Mouse (Mus musculus): ENCODE measurements around the gene Wdr1. TPM values are rescaled to one million over a fixed set of nuclear protein-coding genes. Genes with fewer than 3 reads are reported as not detected.

Wdr1 gene
- polyA plus RNA-seq, 1 experiment from 2014 or later: 256 TPM

DNA sequence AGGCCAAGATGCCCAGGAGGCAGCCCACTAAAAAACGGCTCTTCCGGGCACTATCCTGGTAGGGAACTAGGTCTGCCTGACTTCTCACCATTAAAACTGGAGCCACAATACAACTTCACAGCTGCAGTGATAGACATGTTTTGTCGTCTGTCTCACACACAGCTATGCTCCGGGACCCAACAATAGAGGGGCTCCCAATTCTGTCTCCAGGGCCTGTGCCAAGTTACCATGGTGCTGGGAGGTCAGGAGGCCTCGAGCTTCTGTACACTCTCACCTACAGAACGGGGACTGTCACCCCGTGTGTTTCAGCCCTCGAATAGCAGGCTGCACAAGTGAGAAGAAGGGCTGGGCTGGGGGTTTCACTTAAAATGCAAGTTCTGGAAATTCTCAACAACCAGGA, 24.5 kb downstream of the Wdr1 start:
- 83% methylated on average over 8 of the region's 8 CpGs for WGBS
- H3K4me3 ChIP-seq (ENCODE audit: low read length): no peak overlapping the region

DNA sequence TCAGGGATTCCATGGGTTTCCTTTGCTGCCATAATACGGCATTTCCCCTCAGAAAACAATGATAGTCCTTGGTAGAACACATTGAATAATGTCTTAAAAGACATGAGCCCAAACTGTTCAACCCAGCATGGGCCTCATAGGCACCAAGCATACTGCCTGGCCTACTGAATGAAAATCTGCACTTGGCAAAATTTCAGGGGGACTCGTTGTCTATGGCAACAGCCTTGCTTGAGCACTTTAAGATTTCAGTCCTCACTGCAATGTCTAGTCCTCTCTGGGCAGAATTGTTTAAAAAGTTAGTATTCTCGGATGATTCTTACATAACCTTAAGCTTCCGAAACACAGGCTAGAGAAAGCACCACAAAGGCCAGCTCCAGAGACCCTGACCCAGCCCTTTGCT, 25.2 kb downstream of the Wdr1 start:
- no peak overlapping the region for H3K9ac ChIP-seq (ENCODE audit: low read length)
- peaks cover 98% of the 10 kb centered on the region for H3K36me3 ChIP-seq (ENCODE audit: control insufficient read depth, insufficient read depth)
- no peak overlapping the region for H3K4me2 ChIP-seq (ENCODE audit: low read depth, low read length)
- no peaks in the 10 kb centered on the region for H3K9me3 ChIP-seq (replicated peaks; ENCODE audit: control insufficient read depth, low read length)
- 82% methylated on average over 4 of the region's 4 CpGs for WGBS
- ATAC-seq (replicated peaks; ENCODE audit: extremely low read depth, insufficient read depth, low FRiP score): no peak
- H3K4me3 ChIP-seq (ENCODE audit: low read length): no peak overlapping the region
- no peak overlapping the region for H3K27ac ChIP-seq (ENCODE audit: low read length)
- H3K27me3 ChIP-seq (ENCODE audit: control insufficient read depth, insufficient read depth, low read length): no peaks in the 10 kb centered on the region
- peaks cover 10% of the 10 kb centered on the region for H3K4me1 ChIP-seq (ENCODE audit: control insufficient read depth, insufficient read depth, low read length)

More for the DNA sequence above, 24.5 kb downstream of the Wdr1 start:
- no peak for ATAC-seq (replicated peaks; ENCODE audit: extremely low read depth, insufficient read depth, low FRiP score)
- Histone ChIP-seq H3K4me1 (ENCODE audit: control insufficient read depth, insufficient read depth, low read length) (peaks cover 11% of the 10 kb centered on the region), H3K4me2 (ENCODE audit: low read depth, low read length) (no peak overlapping the region), H3K9ac (ENCODE audit: low read length) (no peak overlapping the region), H3K9me3 (replicated peaks; ENCODE audit: control insufficient read depth, low read length) (no peaks in the 10 kb centered on the region), H3K36me3 (ENCODE audit: control insufficient read depth, insufficient read depth) (peaks cover 97% of the 10 kb centered on the region), H3K27me3 (ENCODE audit: control insufficient read depth, insufficient read depth, low read length) (no peaks in the 10 kb centered on the region), H3K27ac (ENCODE audit: low read length) (no peak overlapping the region)

DNA sequence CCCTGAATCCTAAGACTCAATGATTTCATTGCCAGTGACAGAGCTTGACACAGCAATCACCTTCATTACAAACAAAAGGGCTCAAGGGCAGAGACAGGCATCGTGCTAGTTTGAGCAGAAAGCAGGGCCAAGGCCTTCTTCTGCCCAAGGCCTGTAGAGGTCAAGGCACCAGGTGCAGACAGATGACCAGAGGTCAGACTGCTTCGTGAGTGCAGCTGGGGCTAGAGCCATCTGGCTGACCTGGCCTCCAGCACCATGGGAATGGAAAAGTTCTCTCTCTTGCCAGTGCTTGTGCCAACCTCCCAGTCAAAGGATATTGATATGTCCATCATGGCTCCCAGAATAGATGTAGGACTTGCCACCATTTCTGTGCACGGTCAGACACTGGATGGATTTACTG, 26.2 kb downstream of the Wdr1 start:
- Histone ChIP-seq H3K9me3 (replicated peaks; ENCODE audit: control insufficient read depth, low read length) (no peaks in the 10 kb centered on the region), H3K27me3 (ENCODE audit: control insufficient read depth, insufficient read depth, low read length) (no peaks in the 10 kb centered on the region), H3K27ac (ENCODE audit: low read length) (no peak overlapping the region), H3K36me3 (ENCODE audit: control insufficient read depth, insufficient read depth) (peaks cover 99% of the 10 kb centered on the region), H3K4me1 (ENCODE audit: control insufficient read depth, insufficient read depth, low read length) (peaks cover 5% of the 10 kb centered on the region), H3K9ac (ENCODE audit: low read length) (no peak overlapping the region), H3K4me2 (ENCODE audit: low read depth, low read length) (no peak overlapping the region), H3K4me3 (ENCODE audit: low read length) (no peak overlapping the region)
- ATAC-seq (replicated peaks; ENCODE audit: extremely low read depth, insufficient read depth, low FRiP score): no peak
- 84% methylated on average over 3 of the region's 3 CpGs for WGBS

DNA sequence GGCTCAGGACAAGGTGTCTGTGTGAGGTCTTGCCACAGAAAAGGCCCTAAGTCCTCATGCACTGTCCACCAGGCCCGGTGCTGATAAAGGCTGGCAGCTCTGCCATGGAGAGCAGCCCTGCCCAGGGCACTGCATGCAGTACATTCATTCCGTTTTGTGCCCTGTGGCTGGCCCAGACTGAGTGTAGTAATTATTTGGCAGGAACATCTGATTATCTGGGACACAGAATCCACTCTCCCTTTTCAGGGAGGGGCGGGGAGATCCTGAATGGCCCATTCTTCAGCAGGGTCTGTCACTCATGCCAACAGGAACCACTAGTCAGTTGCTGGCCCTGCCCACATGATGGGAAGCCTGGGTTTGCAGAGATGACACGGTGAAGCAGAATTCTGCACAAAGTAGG, 30.9 kb downstream of the Wdr1 start:
- Histone ChIP-seq H3K9ac (ENCODE audit: low read length) (no peak overlapping the region), H3K36me3 (ENCODE audit: control insufficient read depth, insufficient read depth) (peaks cover 99% of the 10 kb centered on the region), H3K27ac (ENCODE audit: low read length) (no peak overlapping the region), H3K4me3 (ENCODE audit: low read length) (no peak overlapping the region), H3K4me2 (ENCODE audit: low read depth, low read length) (no peak overlapping the region), H3K4me1 (ENCODE audit: control insufficient read depth, insufficient read depth, low read length) (no peaks in the 10 kb centered on the region; the same call in 1 of the 2 replicates), H3K27me3 (ENCODE audit: control insufficient read depth, insufficient read depth, low read length) (no peaks in the 10 kb centered on the region), H3K9me3 (replicated peaks; ENCODE audit: control insufficient read depth, low read length) (no peaks in the 10 kb centered on the region)
- 0 out of 2 replicates have a peak, but pooled peaks have one; percentile 5 for ATAC-seq (replicated peaks; ENCODE audit: extremely low read depth, insufficient read depth, low FRiP score)
- WGBS: 74% methylated on average over 4 of the region's 4 CpGs

DNA sequence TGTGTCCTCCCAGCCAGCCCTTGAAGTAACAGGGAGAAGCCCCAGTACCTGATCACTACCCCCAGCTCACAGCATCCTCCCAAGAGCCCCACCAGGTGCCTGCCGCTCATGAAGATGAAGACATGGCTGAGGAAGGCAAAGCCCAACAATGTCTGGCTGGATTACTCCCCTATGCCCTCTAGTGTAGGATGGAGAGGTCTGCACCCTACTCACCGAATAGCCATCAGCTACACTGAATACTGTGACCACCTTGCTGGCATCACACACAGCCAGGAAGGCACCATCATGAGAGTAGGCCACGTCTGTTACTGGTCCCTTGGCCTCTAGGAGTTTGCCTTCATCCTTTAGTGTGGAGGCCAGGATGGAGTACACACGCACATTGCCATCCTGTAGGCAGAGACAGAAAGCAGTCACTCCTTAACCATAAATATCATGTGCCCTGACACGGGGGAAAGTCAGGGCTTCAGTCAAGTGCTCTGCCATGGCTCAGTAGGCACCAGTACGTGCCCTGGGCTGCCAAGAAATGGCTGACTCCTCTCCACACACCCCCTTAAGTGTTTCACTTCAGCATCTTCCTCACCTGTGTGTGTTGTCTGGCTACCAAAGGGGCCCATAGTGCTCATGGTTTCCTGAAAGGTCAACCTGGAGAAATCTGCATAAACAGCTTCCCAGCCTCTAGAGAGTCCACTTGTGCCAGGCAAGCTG, 33.1 kb downstream of the Wdr1 start:
- Histone ChIP-seq H3K4me2 (ENCODE audit: low read depth, low read length) (no peak overlapping the region), H3K27ac (ENCODE audit: low read length) (no peak overlapping the region), H3K9ac (ENCODE audit: low read length) (no peak overlapping the region), H3K27me3 (ENCODE audit: control insufficient read depth, insufficient read depth, low read length) (no peaks in the 10 kb centered on the region), H3K9me3 (replicated peaks; ENCODE audit: control insufficient read depth, low read length) (no peaks in the 10 kb centered on the region), H3K36me3 (ENCODE audit: control insufficient read depth, insufficient read depth) (peaks cover 96% of the 10 kb centered on the region), H3K4me1 (ENCODE audit: control insufficient read depth, insufficient read depth, low read length) (no peaks in the 10 kb centered on the region; the same call in 1 of the 2 replicates), H3K4me3 (ENCODE audit: low read length) (no peak overlapping the region)
- no peak for ATAC-seq (replicated peaks; ENCODE audit: extremely low read depth, insufficient read depth, low FRiP score)
- WGBS: 76% methylated on average over 6 of the region's 6 CpGs

DNA sequence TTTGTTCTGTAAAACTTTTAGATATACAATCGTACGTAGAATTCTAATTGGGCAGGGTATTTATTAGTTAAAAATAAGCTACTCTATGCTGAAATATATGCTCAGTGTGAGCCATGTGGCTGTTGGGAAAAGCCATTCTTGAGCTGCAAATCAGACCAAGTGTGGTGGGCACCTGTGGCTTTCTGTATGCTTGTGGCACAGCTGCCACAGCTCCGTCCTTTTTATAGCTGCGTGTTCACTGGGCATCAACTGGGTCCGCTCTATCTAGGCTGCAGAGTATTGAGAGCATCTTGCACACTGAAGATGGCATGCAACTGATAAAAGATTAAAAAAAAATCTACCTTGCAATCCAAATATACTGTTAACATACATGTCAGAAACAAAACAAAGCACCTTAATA, 40.0 kb downstream of the Wdr1 start:
- no peaks in the 10 kb centered on the region for H3K27me3 ChIP-seq (ENCODE audit: control insufficient read depth, insufficient read depth, low read length)
- peaks cover 28% of the 10 kb centered on the region for H3K36me3 ChIP-seq (ENCODE audit: control insufficient read depth, insufficient read depth)
- H3K9me3 ChIP-seq (replicated peaks; ENCODE audit: control insufficient read depth, low read length): no peaks in the 10 kb centered on the region
- H3K9ac ChIP-seq (ENCODE audit: low read length): no peak overlapping the region
- no peaks in the 10 kb centered on the region; the same call in 1 of the 2 replicates for H3K4me1 ChIP-seq (ENCODE audit: control insufficient read depth, insufficient read depth, low read length)
- WGBS: 94% methylated on average over 5 of the region's 5 CpGs
- no peak overlapping the region for H3K27ac ChIP-seq (ENCODE audit: low read length)
- no peak for ATAC-seq (replicated peaks; ENCODE audit: extremely low read depth, insufficient read depth, low FRiP score)
- no peak overlapping the region for H3K4me3 ChIP-seq (ENCODE audit: low read length)
- no peak overlapping the region for H3K4me2 ChIP-seq (ENCODE audit: low read depth, low read length)

DNA sequence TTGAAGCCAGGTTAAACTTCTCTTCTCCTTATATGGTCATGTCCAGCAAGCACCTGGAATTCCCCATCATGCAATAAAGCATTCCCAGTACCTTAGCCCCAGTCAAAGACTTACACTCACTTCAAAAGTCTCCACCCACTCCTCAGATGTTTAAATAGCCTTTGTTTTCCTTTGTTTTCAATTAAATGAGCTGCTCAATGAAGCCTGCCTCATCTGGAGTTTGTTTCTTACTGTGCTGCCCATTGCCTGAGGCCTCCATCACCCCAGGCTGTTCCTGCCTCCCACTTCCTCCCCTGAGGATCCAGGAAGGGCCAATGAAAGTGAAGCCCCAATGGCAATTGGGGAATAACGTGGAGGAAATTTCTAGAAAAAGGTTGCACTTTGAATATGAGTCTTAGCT, 42.2 kb downstream of the Wdr1 start:
- no peaks in the 10 kb centered on the region for H3K9me3 ChIP-seq (replicated peaks; ENCODE audit: control insufficient read depth, low read length)
- WGBS: 42% methylated on average over 1 of the region's 1 CpGs
- no peak overlapping the region for H3K9ac ChIP-seq (ENCODE audit: low read length)
- no peak overlapping the region for H3K4me2 ChIP-seq (ENCODE audit: low read depth, low read length)
- no peak overlapping the region for H3K27ac ChIP-seq (ENCODE audit: low read length)
- H3K4me1 ChIP-seq (ENCODE audit: control insufficient read depth, insufficient read depth, low read length): no peaks in the 10 kb centered on the region
- no peak overlapping the region for H3K4me3 ChIP-seq (ENCODE audit: low read length)
- peaks cover 6% of the 10 kb centered on the region for H3K36me3 ChIP-seq (ENCODE audit: control insufficient read depth, insufficient read depth)
- no peaks in the 10 kb centered on the region for H3K27me3 ChIP-seq (ENCODE audit: control insufficient read depth, insufficient read depth, low read length)
- ATAC-seq (replicated peaks; ENCODE audit: extremely low read depth, insufficient read depth, low FRiP score): no peak

DNA sequence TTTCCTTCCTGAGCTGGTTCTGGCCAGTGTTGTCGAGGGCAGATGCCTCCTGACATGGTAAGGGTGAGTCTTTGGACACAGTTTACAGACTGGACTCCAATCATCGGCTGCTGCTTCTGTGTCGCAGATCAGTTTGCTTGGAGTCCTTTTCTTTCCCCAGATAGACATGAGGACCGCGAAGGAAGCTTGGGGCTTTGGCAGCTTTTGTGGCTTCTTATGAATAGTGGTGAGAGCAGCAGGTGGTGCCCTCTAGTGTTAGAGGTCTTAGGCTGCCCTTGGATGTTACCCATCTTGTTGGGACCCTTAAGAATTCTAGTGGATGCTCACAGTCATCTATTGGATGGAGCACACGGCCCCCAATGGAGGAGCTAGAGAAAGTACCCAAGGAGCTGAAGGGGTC, 46.8 kb downstream of the Wdr1 start:
- no peak overlapping the region for H3K4me2 ChIP-seq (ENCODE audit: low read depth, low read length)
- H3K9me3 ChIP-seq (replicated peaks; ENCODE audit: control insufficient read depth, low read length): no peaks in the 10 kb centered on the region
- 49% methylated on average over 6 of the region's 6 CpGs for WGBS
- H3K9ac ChIP-seq (ENCODE audit: low read length): no peak overlapping the region
- no peak overlapping the region for H3K27ac ChIP-seq (ENCODE audit: low read length)
- no peak overlapping the region for H3K4me3 ChIP-seq (ENCODE audit: low read length)
- no peaks in the 10 kb centered on the region for H3K36me3 ChIP-seq (ENCODE audit: control insufficient read depth, insufficient read depth)
- H3K27me3 ChIP-seq (ENCODE audit: control insufficient read depth, insufficient read depth, low read length): no peaks in the 10 kb centered on the region; the same call in 1 of the 2 replicates
- no peaks in the 10 kb centered on the region for H3K4me1 ChIP-seq (ENCODE audit: control insufficient read depth, insufficient read depth, low read length)
- no peak for ATAC-seq (replicated peaks; ENCODE audit: extremely low read depth, insufficient read depth, low FRiP score)

DNA sequence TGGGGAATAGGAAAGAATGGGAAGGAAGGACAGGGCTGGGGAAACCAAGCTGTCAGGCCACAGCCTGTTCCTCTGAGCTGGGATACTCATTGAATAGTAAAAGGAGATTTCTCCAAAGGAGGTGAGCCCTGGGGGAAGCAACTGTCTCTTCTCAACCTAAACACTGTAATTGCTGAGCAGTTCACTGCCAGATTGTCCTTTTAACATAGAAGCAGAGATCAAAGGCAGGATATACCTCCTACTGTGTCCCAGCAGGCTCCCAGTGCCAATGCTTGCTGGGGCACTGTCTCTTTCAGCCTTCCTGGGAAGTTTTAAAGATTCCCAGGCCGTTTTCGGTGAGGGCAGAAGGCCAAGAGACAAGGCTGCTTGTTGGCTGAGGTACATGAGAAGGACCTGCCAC, 50.0 kb downstream of the Wdr1 start:
- H3K27ac ChIP-seq (ENCODE audit: low read length): no peak overlapping the region
- H3K9ac ChIP-seq (ENCODE audit: low read length): no peak overlapping the region

More for the DNA sequence above, 50.0 kb downstream of the Wdr1 start:
- no peaks in the 10 kb centered on the region for H3K36me3 ChIP-seq (ENCODE audit: control insufficient read depth, insufficient read depth)
- H3K9me3 ChIP-seq (replicated peaks; ENCODE audit: control insufficient read depth, low read length): no peaks in the 10 kb centered on the region
- no peak overlapping the region for H3K4me3 ChIP-seq (ENCODE audit: low read length)
- no peak overlapping the region for H3K4me2 ChIP-seq (ENCODE audit: low read depth, low read length)
- WGBS: 18% methylated on average over 2 of the region's 2 CpGs
- ATAC-seq (replicated peaks; ENCODE audit: extremely low read depth, insufficient read depth, low FRiP score): no peak
- H3K27me3 ChIP-seq (ENCODE audit: control insufficient read depth, insufficient read depth, low read length): no peaks in the 10 kb centered on the region; the same call in 1 of the 2 replicates
- H3K4me1 ChIP-seq (ENCODE audit: control insufficient read depth, insufficient read depth, low read length): no peaks in the 10 kb centered on the region
